Mouse (Mus musculus): Measurements from ENCODE around the gene Spag7.

Gene Spag7

DNA sequence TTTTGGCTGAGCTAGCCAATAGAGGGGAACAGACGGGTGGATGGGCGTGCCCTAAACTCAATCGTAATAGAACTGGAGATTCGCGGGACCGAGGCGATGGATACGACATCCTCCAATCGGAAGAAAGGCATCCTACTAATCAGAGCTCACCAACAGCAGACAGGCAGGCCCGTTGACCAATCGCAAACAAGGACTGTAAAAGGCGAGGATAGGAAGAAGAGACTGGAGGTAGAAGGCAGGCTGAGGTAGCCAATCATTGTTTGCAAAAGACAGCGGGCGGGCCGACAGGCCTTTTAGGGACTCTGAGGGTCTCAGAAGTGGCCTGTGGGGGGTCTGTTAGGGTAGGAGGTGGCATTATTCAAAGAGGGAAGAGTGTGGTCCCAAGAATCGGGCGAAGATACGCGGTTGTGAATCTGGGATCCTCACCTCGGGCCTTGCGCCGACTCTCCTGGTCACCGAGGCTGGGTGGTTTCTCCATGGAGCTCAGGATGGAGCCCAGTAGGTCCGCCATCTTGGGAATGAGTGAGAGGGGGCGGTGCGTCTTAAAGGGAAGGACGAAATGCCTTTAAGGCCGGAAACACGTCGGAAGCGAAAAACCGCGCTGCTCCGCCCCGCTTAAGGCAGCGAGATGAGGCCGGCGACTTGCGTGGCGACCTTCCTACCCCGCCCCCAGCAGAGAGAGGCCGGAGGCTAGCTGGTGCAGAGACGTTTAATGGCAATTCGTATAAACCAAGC, at the start of gene Spag7:
Spag7 (minus strand) TSS at position 646 of the 735 bp plus-strand sequence.
- peak; percentile 98 for DNase-seq

- DNase-seq = no peak
Measured at GRCm38 (mm10) chr11:70718481-70718880, 49.3 kb upstream of the Spag7 start.

DNA sequence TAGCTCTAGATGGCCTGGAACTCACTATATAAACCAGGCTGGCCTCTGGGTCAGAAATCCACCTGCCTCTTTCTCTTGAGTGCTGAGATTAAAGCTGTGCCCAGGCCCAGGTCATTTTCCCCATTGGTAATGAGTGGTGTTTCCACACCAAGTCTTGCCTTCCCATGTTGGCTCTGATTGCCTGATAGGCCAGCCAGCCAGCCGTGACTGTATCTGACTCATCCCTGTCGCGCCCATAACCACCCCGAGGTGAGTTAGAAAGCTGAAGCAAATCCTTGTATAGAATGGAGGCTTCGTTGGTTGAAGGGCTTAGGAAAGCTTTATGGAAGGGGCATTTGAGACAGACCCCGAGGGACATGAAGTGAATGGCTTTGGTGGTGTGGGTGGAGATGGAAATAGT, 46.6 kb upstream of the Spag7 start:
- DNase-seq = no peak

GRCm38 (mm10) chr11:70713222-70713621, 44.0 kb upstream of the Spag7 start:
- no peak for DNase-seq

- DNase-seq = no peak
Measured at GRCm38 (mm10) chr11:70711026-70711425, 41.8 kb upstream of the Spag7 start.

DNA sequence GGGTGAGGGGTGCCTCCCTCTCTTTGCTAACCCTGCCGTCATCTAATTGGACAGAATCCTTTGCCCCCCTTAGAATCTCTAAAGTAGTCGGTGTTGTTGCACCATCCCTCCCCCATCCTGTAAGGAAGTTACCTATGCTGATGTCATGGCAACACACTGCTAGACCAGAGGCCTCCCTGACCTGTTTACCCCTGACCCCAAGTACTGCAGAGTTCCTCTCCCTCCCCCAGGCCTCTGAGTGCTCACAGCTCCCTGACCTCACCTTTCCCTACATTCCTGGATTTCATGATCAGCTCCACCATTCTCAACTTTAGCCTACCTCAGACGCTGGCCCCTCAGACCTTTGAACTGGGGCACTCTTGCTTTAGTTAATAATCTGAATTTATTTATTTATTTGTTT, 36.9 kb upstream of the Spag7 start:
- no peak for DNase-seq

DNA sequence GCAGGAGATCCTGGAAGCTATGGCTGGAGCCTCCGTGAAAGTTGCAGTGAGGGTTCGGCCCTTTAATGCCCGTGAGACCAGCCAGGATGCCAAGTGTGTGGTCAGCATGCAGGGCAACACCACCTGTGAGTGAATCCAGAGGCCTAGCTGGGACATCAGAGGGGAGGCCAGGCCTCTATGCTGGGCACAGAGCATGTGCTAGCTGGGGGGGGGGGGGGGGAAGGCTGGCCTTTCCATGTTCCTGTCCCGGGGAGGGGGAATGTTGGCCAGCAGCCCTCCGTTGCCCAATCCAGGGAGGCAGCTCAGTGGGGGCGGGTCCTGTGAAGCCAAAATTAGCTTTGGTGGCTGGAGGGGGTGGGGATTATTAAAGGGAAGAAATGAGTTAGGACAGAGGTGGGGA, 33.6 kb upstream of the Spag7 start:
- no peak for DNase-seq

DNA sequence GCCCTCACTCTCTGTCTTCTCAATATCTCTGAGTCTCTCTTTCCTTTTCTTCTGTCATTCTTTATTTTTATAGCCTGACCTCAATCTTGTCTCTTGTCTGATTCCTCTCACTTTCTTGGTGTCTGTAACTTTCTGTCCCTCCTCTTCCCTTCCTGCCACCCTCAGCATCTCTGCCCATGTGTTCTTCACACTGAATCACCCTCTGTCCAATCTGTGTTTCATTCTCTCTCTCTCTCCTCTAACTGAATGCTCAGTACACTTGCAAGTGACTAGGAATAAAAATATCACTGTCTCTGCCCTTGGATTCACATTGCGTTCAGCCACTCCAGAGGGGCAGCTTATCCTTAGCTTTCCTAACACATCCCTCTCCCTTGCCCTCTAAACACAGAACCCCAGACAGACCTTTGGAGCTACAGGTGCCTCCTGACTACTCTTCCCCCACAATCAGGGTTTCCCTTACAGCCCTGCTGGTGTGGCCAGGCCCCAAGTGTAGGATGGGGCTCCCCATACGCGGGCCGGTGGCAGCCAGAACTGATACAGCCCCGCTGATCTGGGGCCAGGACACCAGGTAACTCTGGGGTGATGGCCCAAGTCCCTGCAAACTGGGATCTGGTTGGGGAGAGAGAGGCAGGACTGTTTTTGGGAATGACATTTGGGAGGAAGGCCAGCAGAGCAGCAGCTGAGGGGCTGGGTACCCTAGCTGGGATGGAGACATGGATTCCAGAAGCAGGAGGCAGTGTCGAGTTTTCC, 32.9 kb upstream of the Spag7 start:
- DNase-seq = no peak

DNA sequence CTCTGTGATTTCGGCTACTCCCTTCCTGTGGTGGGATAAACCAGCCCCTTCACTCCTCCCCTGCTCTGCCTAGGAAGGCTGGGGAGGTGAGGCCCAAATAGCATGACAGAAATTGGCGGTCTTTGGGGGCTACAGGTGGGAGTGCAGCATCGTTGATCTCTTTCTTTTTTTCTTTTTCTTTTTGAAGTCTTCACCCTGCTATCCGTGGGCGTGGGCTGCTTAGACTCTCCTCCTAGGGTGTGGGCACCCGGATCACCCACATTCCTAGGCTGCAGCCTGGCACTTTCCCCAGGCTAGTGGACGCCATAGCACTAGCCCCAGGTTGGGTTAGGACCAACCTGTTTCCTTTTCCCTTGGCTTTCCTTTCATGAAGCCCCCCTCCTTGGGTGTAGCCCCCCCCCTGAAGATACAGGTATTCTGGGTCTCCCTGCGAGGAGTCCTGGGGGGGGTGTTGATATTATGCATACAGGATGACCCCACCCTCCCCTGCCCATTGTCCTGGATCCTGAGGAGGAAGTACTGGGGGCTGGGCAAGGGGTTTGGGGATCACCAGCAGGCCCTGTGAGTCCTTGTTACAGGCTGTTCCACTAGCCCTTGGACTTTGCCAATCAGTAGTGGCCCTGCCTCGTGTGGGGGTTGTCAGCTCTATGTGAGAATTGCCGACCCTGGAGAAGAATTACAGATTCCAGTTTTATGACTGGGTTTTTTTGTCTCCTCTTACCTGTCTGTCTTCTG, 32.2 kb upstream of the Spag7 start:
- DNase-seq = no peak

- peak; percentile 86 for DNase-seq
Measured at GRCm38 (mm10) chr11:70700613-70701012, 31.4 kb upstream of the Spag7 start.

GRCm38 (mm10) chr11:70699722-70700556, 30.7 kb upstream of the Spag7 start, which contains the start of the genes Inca1 and Kif1c:
Gene Inca1 (minus strand): TSS chr11:70700155.
Gene Kif1c (plus strand): TSS chr11:70700548.
- DNase-seq = peak; percentile 98

DNA sequence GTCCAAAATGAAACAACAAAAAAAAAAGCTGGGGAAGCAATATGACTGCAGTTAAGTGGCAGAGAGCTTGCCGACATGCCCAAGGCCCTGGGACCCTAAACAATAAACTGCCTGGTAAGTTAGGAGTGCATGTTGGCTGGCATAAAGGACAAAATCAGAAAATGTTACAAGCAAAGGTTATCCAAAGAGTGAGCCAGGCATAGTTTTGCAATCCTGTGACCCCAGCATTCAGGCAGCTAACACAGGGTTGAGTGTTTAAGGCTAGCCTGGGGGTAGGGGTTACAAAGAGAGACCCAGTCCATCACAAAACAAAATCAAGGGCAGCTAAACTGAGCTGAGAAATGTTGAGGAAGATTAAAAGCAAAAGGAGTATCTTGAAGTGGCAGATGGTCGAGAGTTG, 29.8 kb upstream of the Spag7 start:
- DNase-seq = no peak

DNA sequence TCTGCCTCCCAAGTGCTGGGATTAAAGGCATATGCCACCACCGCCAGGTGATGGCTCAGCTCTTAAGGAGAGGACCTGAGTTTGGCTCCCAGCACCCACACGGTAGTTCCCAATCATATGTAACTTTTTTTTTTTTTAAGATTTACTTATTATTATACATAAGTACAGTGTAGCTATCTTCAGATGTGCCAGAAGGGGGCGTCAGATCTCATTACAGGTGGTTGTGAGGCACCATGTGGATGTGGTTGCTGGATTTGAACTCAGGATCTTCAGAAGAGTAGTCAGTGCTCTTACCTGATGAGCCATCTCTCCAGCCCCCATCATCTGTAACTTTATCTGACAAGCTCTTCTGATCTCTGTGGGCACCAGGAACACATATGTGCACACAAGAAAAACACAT, 28.2 kb upstream of the Spag7 start:
- DNase-seq = no peak

GRCm38 (mm10) chr11:70693504-70693903, 24.3 kb upstream of the Spag7 start:
- no peak for DNase-seq

DNA sequence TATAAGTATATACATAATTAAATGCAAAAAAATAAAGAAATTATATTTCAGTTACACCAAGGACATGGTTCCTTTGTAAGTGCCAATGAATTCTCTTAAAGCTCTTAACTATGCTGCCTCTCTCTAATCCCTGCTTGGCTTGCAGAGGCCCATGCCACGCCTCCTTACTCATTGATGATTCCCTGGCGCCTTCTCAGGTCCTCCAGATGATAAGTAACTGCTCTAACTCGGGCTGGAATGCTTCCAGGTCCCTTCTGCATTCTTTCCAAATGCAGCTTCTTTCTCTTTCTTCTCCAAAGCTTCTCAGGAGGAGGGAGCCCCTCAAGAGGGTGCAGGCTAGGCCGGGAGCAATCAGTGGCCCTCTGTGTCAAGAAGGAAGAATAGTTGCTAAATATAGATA, 20.4 kb upstream of the Spag7 start:
- peak; percentile 43 for DNase-seq

- DNase-seq = peak; percentile 25
Measured at GRCm38 (mm10) chr11:70688372-70688771, 19.2 kb upstream of the Spag7 start.

DNA sequence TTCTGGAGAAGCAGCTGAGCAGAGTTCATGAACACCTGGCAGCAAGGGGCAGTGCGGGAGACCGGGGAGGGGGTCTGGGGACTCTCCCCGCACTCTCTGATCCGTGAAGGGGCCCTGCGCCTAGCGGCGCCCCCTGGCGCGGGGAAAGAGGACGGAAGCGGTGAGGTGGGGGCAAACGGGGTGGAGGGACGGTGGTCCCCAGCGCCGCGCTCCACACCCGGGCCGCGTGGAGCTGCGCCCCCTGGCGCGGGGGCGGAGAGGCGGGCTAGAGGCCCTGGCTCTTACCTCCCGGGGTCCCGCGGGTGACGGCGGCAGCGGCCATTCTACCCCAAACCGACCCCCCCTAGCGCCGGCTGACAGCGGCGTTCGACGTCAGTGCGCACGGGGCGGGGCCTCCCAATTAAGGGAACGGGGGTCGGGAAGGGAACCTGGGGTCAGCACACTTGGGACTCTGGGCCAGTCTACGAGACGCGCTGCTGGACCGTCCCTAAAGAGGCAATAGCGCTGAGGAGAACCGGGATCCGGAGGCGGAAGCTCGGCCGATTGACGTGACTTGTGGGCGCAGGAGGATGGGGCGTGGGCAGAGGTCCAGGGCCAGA, 18.5 kb upstream of the Spag7 start, which contains the start of gene Camta2:
Camta2 (minus strand) TSS at position 505 of the 599 bp plus-strand sequence.
- peak; percentile 91 for DNase-seq

DNA sequence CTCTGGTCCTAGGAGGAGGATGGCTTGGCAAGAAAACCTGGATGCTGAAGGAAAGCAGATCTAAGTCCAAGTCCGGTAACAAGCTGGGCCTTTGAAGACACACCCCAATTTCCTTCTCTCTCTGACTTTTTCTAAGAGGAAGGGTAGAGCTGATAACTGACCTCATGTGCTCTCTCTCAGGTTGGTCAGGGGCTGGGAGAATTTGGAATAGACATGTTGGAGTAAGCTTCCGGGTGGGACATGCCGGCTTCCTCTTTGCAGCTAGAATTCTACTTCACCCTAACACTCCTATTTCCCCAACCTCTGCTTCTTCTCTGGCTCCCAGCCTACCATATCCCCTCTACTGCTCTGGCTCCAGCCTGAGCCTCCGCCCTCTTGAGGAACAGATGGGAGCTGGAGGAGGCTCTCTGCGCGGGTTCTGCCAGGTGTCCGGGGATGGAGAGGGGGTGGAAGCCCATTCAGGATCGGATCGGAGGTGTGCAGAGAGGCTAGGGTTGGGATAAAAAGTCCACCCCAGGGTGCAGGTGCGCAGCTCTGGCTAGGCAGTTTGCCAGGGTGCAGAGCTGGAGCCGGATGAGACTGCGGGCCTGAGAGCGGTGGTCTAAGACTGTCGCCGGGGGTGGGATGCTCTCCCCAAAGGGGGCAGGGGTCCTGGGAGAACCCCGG, 17.8 kb upstream of the Spag7 start:
- peak; percentile 49 for DNase-seq

- DNase-seq = no peak
Measured at GRCm38 (mm10) chr11:70683640-70684039, 14.4 kb upstream of the Spag7 start.

DNA sequence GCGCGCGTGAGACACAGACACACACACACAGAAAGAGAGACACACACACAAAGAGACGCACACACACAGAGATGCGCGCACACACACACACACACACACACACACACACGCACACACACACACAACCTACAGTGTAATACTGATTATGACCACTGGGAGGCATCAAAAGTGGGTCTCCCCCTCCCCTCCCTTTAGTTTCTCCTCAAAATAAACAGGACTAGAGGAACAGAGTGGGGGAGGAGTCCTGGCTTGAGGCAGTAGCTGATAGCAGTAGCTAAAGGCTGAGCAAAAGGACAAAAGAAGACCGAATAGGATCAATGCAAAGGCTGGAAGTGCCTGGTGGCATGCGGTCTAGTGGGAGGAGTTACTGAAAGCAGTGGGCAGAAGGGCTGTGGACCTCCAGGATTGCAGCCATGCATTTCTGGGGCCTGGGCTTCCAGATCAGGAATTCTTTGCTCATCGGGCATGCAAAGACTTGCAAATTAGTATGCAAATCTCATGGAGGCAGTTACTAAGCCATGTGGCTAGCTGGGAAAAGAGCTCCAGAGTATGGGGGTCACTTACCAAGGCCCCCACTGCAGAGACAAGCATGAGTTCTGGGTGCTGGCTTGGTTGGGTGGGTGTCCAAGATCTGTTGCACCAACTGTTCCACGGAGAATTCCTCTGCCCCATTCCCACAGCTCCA, 12.8 kb upstream of the Spag7 start:
- no peak for DNase-seq

DNA sequence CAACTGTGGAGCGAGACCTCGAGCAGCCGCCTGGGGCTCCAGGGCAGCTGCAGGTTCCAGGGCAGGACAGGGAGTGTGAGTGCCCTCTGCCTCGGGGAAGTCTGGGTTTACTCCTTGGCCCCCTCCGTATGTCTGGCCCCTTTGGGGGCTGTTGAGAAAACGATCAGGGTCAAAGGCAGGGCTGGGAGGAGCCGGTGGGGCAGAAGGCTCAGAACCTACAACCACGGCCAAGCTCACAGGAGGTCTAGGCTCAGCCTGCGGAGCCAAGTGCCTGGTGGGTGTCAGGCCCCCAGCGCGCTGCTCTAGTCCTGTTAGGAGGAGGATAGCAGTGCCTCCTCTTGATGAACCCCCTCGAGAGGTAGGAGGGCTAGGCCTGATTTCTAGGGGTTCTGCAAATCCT, 12.0 kb upstream of the Spag7 start:
- no peak for DNase-seq
